Mouse (Mus musculus) thymus, adult 2 months (tissue): ENCODE measurements around the gene Nisch. TPM values are rescaled to one million over a fixed set of nuclear protein-coding genes. Genes with fewer than 3 reads are reported as not detected.

ENCODE experiments used
- DNase-seq: peaks from one replicate; pipeline ENCODE4 v3.0.0; 2021
- H3K27ac ChIP-seq: fragments of 200-500 bp; 2 replicates; pipeline ENCODE4 v1.5.1; 2012; ENCODE audit warnings: low read length, control low read depth; ENCODE audit not compliant: control insufficient read depth, insufficient read depth
- H3K27me3 ChIP-seq: fragments of 200-500 bp; 2 replicates; pipeline ENCODE4 v1.6.1; 2012; ENCODE audit warnings: mild to moderate bottlenecking, low read length, moderate library complexity, mixed read lengths; ENCODE audit not compliant: control insufficient read depth, insufficient read depth
- H3K36me3 ChIP-seq: fragments of 200-500 bp; 2 replicates; pipeline ENCODE4 v1.6.1; 2012; ENCODE audit warnings: mild to moderate bottlenecking, low read length, moderate library complexity; ENCODE audit not compliant: control insufficient read depth, insufficient read depth
- H3K4me1 ChIP-seq: fragments of 200-500 bp; replicated peaks from 2 replicates; pipeline ENCODE4 v1.6.1; 2012; ENCODE audit warnings: low read length; ENCODE audit not compliant: control insufficient read depth, insufficient read depth
- H3K4me3 ChIP-seq: fragments of 200-500 bp; 2 replicates; pipeline ENCODE4 v1.5.1; 2012; ENCODE audit warnings: mild to moderate bottlenecking, low read length, control low read depth, moderate library complexity; ENCODE audit not compliant: control insufficient read depth, insufficient read depth
- CTCF ChIP-seq: fragments of 200-500 bp; IDR thresholded peaks from 2 replicates; pipeline ENCODE4 v1.5.1; 2012; ENCODE audit warnings: mild to moderate bottlenecking, control low read depth, low read length, moderate library complexity, borderline replicate concordance; ENCODE audit not compliant: control insufficient read depth, poor library complexity, insufficient read depth; ENCODE audit errors: extremely low read depth
- POLR2A ChIP-seq: fragments of 200-500 bp; IDR thresholded peaks from 2 replicates; pipeline ENCODE4 v1.6.1; 2012; ENCODE audit warnings: mild to moderate bottlenecking, low read length, control low read depth, moderate library complexity; ENCODE audit not compliant: control insufficient read depth, poor library complexity, insufficient read depth; ENCODE audit errors: extremely low read depth
- WGBS: fragments of 180-500 bp; shearing (Covaris S2); methylation state at CpG from one replicate; pipeline ENCODE4 v1.1.7; 2018; 5-methylcytosine and 5-hydroxymethylcytosine counted together
- polyA plus RNA-seq: library from polyadenylated mRNA; depleted of rRNA; stranded (reverse); fragments of >200 nt; gene quantifications from 2 replicates; pipeline ENCODE4 v1.2.3, GENCODE M21; 2012

Nisch gene
- polyA plus RNA-seq, 1 experiment = 569 TPM

DNA sequence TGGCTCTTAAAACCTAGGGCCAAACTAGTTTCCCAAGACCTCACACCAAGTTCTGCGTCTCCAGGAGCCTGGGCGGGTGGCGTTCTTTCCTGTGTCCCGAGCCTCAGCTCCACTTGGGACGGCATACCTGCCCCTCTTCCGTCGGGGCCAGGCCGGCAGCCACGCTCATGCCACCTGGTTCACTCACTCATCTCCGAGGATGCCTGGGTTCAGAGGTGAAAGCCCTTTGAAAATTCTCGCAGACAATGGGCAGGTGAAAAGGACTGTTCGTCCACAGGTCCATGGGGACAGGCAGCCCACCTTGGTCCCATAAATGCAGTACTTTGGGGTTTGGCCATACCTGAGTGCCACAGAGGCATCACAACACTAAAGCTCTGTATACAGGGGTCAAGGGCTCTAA, 32.6 kb downstream of the Nisch start:
- H3K4me3 ChIP-seq = no peak overlapping the region
- no peak for TF ChIP-seq POLR2A
- H3K36me3 ChIP-seq = peaks cover 97% of the 10 kb centered on the region
- no peaks in the 10 kb centered on the region for H3K4me1 ChIP-seq
- no peak for DNase-seq
- no peak overlapping the region for H3K27ac ChIP-seq
- H3K27me3 ChIP-seq = no peaks in the 10 kb centered on the region
- WGBS = 97% methylated on average over 12 of the region's 12 CpGs

DNA sequence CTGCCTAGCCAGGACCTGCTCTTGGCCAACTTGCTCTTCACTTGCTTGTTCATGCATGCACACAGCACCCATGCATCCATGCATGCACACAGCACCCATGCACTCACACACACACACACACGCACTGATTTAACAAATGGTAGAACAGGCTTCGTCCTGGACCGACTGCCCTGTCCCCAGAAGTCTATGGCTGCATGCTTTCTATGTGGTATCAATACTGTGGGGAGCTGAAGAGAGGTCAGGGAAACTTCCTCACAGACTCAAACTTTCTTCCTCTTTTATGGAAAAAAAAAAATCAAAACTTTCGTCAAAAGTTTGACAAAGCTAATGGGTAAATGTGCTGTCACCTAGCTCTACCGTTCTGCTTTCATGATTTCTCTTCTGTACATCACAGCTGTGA, 33.2 kb downstream of the Nisch start:
- no peak for DNase-seq
- no peak overlapping the region for H3K4me3 ChIP-seq
- no peaks in the 10 kb centered on the region for H3K4me1 ChIP-seq
- TF ChIP-seq CTCF (no peak), POLR2A (no peak)
- WGBS = 80% methylated on average over 5 of the region's 5 CpGs
- no peak overlapping the region for H3K27ac ChIP-seq
- H3K36me3 ChIP-seq = peaks cover 97% of the 10 kb centered on the region
- no peaks in the 10 kb centered on the region for H3K27me3 ChIP-seq

DNA sequence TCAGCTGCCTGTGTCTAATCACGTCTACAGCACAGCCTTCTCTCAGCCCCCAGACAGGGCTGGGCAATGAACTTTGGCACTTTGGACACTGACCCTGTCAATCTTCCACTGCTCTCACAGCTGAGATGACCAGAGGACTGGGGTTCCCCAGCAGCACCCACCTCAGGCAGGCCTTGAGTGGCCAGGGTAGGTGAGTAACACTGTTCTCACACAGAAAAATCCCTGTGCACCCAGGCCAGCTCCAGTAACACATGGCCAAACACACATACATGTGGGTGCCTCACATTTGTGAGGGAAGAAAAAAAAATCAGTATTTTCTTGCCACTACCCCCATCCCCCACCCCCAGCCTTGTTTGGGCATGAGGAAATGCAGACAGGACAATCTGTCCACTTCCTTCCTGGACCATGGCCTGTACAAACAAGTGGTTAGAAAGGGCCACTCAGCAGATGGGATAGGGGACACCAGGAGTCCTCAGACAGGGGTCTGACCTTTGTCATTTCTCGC, 33.9 kb downstream of the Nisch start:
- H3K27ac ChIP-seq = no peak overlapping the region
- peaks cover 92% of the 10 kb centered on the region for H3K36me3 ChIP-seq
- H3K4me3 ChIP-seq = no peak overlapping the region
- no peaks in the 10 kb centered on the region for H3K4me1 ChIP-seq
- no peak for DNase-seq
- no peak for TF ChIP-seq POLR2A
- TF ChIP-seq CTCF = no peak
- 93% methylated on average over 2 of the region's 2 CpGs for WGBS
- no peaks in the 10 kb centered on the region for H3K27me3 ChIP-seq

DNA sequence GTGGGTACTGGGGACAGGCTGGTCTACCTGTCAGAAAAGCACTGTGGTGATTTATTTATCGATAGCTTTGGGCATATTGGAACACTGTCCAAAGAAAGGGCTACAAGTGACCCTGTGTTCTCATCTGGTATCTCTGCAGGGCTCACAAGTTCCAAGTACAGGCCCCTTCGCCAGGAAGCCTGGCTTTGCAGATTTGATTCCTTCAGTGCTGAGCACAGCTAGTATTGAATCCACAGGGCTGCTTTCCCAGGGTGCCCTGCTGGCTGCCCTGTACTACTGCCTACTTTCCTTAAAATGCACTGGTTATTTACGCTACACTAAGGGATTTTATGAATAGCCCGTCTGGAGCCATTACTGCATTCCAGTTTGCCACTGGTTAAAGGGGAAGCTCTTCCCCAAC, 35.2 kb downstream of the Nisch start:
- no peak for DNase-seq
- Histone ChIP-seq H3K4me1 (no peaks in the 10 kb centered on the region), H3K27ac (no peak overlapping the region), H3K36me3 (peaks cover 92% of the 10 kb centered on the region), H3K27me3 (no peaks in the 10 kb centered on the region), H3K4me3 (no peak overlapping the region)
- 98% methylated on average over 4 of the region's 4 CpGs for WGBS
- TF ChIP-seq POLR2A = no peak
- TF ChIP-seq CTCF = no peak

DNA sequence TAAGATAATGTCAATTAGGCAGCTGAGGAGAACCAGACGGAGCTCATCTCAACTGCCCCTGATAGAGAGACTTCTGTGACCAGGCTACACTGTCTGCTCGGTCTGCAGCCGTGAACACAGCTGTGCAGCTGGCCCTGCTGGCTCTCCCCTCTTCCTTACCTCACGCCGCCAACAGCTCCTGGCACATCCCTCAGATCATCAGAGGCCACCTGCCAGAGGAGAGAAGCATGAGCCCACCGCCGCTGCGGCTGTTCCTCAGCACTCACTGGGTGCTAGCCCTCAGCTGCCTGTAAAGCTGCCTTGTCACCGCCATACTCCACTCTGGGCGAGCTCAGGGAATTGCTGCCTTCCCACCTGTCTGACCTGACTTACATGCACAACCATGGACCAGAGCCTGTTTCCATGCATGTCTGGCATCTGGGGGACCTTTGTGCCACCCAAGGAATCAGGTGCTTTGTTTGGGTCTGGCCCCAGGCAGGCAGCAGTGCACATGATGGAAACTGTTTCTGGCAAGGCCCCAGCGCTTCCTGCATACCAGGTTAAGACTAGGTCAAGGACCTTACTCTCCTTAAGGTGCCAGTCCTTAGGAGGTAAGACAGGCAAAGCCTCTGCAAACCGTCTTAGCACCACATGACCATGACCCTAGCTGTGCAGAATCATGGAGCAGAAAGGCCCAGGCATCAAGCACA, 36.9 kb downstream of the Nisch start:
- DNase-seq = no peak
- no peak for TF ChIP-seq POLR2A
- TF ChIP-seq CTCF = no peak
- Histone ChIP-seq H3K36me3 (peaks cover 86% of the 10 kb centered on the region), H3K4me1 (no peaks in the 10 kb centered on the region), H3K4me3 (no peak overlapping the region), H3K27ac (no peak overlapping the region), H3K27me3 (no peaks in the 10 kb centered on the region)
- WGBS = 93% methylated on average over 12 of the region's 12 CpGs

DNA sequence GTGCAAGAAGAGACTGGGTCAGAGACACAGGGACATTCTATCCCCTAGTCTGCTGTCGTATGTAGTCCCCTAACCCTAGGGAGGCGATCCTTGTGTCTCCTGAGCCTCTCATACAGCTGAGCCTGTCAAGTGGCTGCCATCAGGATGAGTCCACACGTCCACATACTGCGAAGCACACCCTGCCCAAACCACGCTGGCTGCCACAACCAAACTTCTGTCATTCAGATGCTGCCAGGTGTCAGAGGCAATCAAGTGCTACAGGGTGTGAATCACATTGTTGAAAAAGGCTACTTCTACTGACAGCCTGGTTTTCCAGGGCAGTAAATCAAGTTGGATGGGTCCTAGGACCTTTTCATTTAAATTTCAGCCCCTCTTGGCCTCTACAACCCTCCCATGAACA, 39.0 kb downstream of the Nisch start:
- H3K27ac ChIP-seq = no peak overlapping the region
- no peaks in the 10 kb centered on the region for H3K4me1 ChIP-seq
- no peak for DNase-seq

DNA sequence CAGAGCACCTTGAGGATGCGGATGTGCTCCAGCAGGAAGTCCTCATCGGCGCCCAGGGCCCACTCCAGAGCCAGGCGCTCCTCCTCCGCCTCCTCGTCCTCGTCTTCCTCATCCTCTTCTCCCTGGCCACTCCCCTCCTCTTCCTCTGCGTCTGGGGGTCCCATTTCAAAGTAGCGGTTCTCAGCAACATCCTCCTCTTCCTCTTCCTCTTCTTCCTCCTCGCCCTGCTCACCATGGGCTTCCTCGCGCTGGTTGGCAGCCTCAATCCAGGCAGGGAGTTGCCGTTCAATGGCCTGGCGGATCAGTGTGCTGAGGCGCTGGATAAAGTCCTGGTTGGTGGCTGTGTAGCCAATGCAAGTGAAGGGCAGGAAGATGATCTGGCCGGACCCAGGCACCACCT, 39.5 kb downstream of the Nisch start:
- DNase-seq = no peak
- no peaks in the 10 kb centered on the region for H3K4me1 ChIP-seq
- no peak overlapping the region for H3K27ac ChIP-seq
- no peak overlapping the region for H3K4me3 ChIP-seq
- no peaks in the 10 kb centered on the region for H3K27me3 ChIP-seq
- 93% methylated on average over 16 of the region's 16 CpGs for WGBS
- peaks cover 85% of the 10 kb centered on the region for H3K36me3 ChIP-seq
- TF ChIP-seq CTCF (no peak), POLR2A (no peak)

More for the DNA sequence above, 39.0 kb downstream of the Nisch start:
- H3K4me3 ChIP-seq = no peak overlapping the region
- no peak for TF ChIP-seq CTCF
- TF ChIP-seq POLR2A = no peak
- WGBS = 85% methylated on average over 5 of the region's 5 CpGs
- H3K27me3 ChIP-seq = no peaks in the 10 kb centered on the region
- H3K36me3 ChIP-seq = peaks cover 85% of the 10 kb centered on the region
